Mouse (Mus musculus) forebrain, postnatal 0 days (tissue): ENCODE results near the gene Rtn3. TPM values are rescaled to one million over a fixed set of nuclear protein-coding genes. Genes with fewer than 3 reads are reported as not detected.
A peak's percentile ranks its signal among the peaks of the same experiment; 100 is the strongest.
"Not testable (repeated sequence)": the region's sequence is repeated elsewhere in the genome, so short reads cannot be mapped to it uniquely, and the experiment has no call there.

Experiments
- ATAC-seq: fragments of 200-750 bp; cut with Nextera tagmentation; 2 replicates; pipeline ENCODE4 v1.8.0; 2017; ENCODE audit warnings: mild to moderate bottlenecking, moderate library complexity
- DNase-seq: peaks from one replicate; pipeline ENCODE4 v3.0.0-alpha.2; 2015
- H3K27ac ChIP-seq: fragments of 300-500 bp; sonication (generic); 2 replicates; pipeline ENCODE4 v1.5.1; 2014; ENCODE audit warnings: low read depth, mild to moderate bottlenecking, antibody characterized with exemption, low read length, moderate library complexity, mixed read lengths
- H3K27me3 ChIP-seq: fragments of 300-500 bp; sonication (generic); 2 replicates; pipeline ENCODE4 v1.6.1; 2014; ENCODE audit warnings: mild to moderate bottlenecking, low read length, mixed read lengths; ENCODE audit not compliant: insufficient read depth
- H3K36me3 ChIP-seq: fragments of 300-500 bp; sonication (generic); 2 replicates; pipeline ENCODE4 v1.6.1; 2014; ENCODE audit warnings: mild to moderate bottlenecking, moderate library complexity; ENCODE audit not compliant: insufficient read depth
- H3K4me1 ChIP-seq: fragments of 300-500 bp; sonication (generic); 2 replicates; pipeline ENCODE4 v1.6.1; 2014; ENCODE audit warnings: antibody characterized with exemption; ENCODE audit not compliant: insufficient read depth
- H3K4me2 ChIP-seq: fragments of 300-500 bp; sonication (generic); 2 replicates; pipeline ENCODE4 v1.6.1; 2014; ENCODE audit warnings: low read depth, mild to moderate bottlenecking, moderate library complexity
- H3K4me3 ChIP-seq: fragments of 300-500 bp; sonication (generic); 2 replicates; pipeline ENCODE4 v1.5.1; 2014; ENCODE audit warnings: low read depth, low read length, mixed read lengths
- H3K9ac ChIP-seq: fragments of 300-500 bp; sonication (generic); 2 replicates; pipeline ENCODE4 v1.6.1; 2014; ENCODE audit warnings: mild to moderate bottlenecking
- H3K9me3 ChIP-seq: fragments of 300-500 bp; sonication (generic); 2 replicates; pipeline ENCODE4 v1.6.1; 2016; ENCODE audit warnings: low read length
- CTCF ChIP-seq: sonication (generic); IDR thresholded peaks from 2 replicates; pipeline ENCODE4 v1.5.1; 2016; ENCODE audit warnings: antibody characterized with exemption, control low read depth, low read depth
- WGBS: fragments of 180-500 bp; shearing (Covaris S2); extraction: QIAGEN DNeasy Blood & Tissue Kit; methylation state at CpG from one replicate; pipeline ENCODE4 v1.1.7; 2014; 5-methylcytosine and 5-hydroxymethylcytosine counted together
- polyA plus RNA-seq: library from polyadenylated mRNA; unstranded; fragments of >200 nt; fragmentation: Nextera tagmentation; extraction: Ambion mirVana; gene quantifications from 2 replicates; pipeline ENCODE4 v1.2.1, GENCODE M21; 2015
- total RNA-seq: library from RNA; depleted of rRNA; stranded (reverse); fragments of >200 nt; gene quantifications from 2 replicates; pipeline ENCODE4 v1.2.3, GENCODE M21; 2014

The Rtn3 gene
- total and polyA plus RNA-seq, 2 experiments from 2014 or later = 363 to 637 TPM

- H3K9ac ChIP-seq = peak overlapping the region; percentile 94
- H3K27ac ChIP-seq = peak overlapping the region; percentile 99
- H3K4me1 ChIP-seq = peaks cover 30% of the 10 kb centered on the region
- 0 out of 2 replicates have a peak, but pooled peaks cover 8% of the 10 kb centered on the region for H3K36me3 ChIP-seq
- ATAC-seq = peak; percentile 80
- H3K4me2 ChIP-seq = peak overlapping the region; percentile 86
- no peaks in the 10 kb centered on the region for H3K27me3 ChIP-seq
- peak; percentile 87 for TF ChIP-seq CTCF
- no peaks in the 10 kb centered on the region for H3K9me3 ChIP-seq
- WGBS = 2% methylated on average over 47 of the region's 59 CpGs
- peak; percentile 95 for DNase-seq
- H3K4me3 ChIP-seq = peak overlapping the region; percentile 90
These were observed 64.9 kb downstream of the Rtn3 start for GRCm38 (mm10) chr19:7417911-7418849.

DNA sequence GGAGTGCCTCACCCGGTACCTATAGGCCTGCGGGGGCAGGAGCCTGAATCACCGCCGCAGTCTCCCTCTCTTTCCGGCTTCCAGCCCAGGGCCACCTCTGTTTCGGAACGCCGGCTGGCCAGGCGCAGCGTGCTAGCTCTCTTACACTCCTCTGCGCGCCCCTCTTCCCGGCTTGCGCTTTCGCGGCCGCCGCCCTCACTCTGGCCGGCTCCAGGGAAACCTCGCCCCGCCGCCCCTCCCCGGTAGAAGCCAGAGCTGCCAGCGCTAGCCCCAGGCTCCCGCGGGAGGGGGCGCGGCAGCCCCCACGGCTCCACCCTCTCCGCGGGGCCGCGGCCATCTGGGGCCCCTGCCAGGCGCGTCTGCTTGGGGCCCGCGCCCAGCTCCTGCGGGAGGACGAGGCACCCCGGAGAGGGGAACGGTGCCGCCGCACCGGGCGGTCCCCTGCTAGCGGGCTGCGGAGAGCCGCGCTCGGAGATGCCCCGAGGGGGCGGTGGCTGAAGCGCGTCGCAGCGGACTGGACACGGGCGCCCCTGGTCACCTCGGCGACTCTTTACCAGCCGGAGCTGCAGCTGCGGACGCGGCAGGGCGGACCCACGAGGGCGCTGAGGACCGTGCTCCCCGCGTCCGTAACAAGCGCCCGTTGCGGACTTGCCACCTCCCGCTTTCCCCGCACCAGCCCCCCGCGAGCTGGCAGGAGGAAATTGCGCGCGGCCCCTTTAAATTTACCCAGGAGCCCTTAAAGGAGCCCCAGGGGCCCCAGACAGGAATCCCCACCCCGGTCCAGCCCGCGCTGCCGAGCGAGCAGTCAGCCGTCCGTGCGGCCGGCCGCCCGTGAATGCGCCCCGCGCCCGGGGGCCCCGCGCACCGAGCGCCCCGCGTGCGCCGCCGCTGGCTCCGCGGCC, 66.0 kb downstream of the Rtn3 start, which contains the start of gene 2700081O15Rik:
2700081O15Rik (plus strand) TSS at position 792 of the 902 bp plus-strand sequence.
- DNase-seq (peak; percentile 84), ATAC-seq (peak; percentile 46)
- H3K27ac ChIP-seq = peak within 1 kb of the TSS; percentile 99
- H3K27me3 ChIP-seq = no peaks in the 10 kb centered on the region
- H3K36me3 ChIP-seq = 0 out of 2 replicates have a peak, but pooled peaks cover 4% of the 10 kb centered on the region
- under 1% methylated on average over 105 of the region's 107 CpGs for WGBS
- no peak for TF ChIP-seq CTCF
- H3K9me3 ChIP-seq = no peaks in the 10 kb centered on the region
- H3K4me3 ChIP-seq = peak within 1 kb of the TSS; percentile 90
- peak within 1 kb of the TSS; percentile 94 for H3K9ac ChIP-seq
- H3K4me2 ChIP-seq = peak within 1 kb of the TSS; percentile 86
- H3K4me1 ChIP-seq = peaks cover 28% of the 10 kb centered on the region

DNA sequence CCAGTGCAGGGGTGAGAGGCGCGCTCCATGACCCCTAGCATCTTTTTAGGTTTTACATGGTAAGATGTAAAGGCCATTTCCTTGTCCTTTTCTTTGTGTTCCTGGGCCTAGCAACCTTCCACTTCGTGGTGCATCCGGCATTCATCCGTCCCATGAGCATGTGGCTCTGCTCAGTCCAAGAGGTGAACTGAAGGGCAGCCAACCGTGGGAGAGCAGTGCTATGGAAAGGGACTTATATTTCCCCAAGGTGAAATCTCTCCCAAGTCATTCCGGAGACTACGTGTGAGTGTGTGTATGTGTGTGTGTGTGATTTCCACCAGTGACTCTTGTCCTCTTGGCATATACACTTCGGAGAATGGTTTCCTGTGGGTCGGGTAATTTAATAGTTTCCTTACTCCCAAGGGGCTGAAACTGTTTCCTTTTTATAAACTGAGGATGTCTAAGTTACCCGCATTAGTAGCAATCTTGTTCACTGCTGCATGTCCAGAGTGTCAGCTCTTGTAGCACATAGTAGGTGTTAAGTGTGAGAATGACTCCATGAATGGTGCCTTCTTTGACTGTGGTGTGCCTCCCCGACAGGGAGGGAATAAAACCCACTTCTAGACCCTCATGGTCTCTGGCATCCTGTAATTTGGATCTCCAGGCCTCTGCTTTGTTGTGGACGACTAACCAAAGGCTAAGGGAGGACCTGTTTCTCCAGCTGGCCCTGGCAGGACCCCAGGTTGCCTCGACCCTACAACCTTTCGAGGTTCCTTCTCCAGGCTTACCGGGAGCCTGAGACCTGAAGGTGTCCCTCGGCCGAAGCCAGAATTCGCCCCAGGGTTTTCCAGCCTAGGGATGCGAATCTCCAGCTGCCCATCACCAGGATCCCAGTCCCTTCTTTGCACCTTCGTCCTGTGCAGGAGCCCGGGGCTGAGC, 66.9 kb downstream of the Rtn3 start:
- H3K27me3 ChIP-seq = no peaks in the 10 kb centered on the region
- H3K9me3 ChIP-seq = no peaks in the 10 kb centered on the region
- DNase-seq = no peak
- peaks cover 20% of the 10 kb centered on the region for H3K4me1 ChIP-seq
- H3K9ac ChIP-seq = peak overlapping the region; percentile 94
- H3K4me2 ChIP-seq = peak overlapping the region; percentile 86
- H3K36me3 ChIP-seq = 0 out of 2 replicates have a peak, but pooled peaks cover under 1% of the 10 kb centered on the region
- TF ChIP-seq CTCF = no peak
- no peak for ATAC-seq
- WGBS = 35% methylated on average over 22 of the region's 22 CpGs
- H3K27ac ChIP-seq = peak overlapping the region; percentile 99
- H3K4me3 ChIP-seq = peak overlapping the region; percentile 90

DNA sequence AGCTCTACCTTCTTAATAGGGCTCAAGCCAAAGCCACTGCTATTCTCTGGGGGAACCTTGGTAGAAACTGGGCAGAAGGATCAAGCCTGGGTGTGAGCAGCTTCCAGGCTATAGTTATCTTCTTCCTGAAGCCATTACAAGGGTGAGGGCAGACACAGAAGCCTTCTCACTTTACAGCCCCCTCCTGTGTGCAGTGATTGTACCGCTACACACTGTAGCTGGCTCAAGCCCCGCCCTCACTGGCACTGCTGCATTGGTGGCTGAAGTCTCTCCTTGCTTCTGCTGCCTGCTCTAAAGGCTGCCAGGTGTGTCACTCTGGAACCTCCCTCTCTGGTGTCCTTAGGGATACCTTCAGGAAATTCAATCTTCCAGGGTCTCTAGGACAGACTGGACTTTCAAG, 70.7 kb downstream of the Rtn3 start:
- Histone ChIP-seq H3K36me3 (no peaks in the 10 kb centered on the region), H3K4me2 (no peak overlapping the region), H3K27me3 (no peaks in the 10 kb centered on the region), H3K27ac (no peak overlapping the region), H3K9ac (no peak overlapping the region), H3K4me1 (no peaks in the 10 kb centered on the region; the same call in 1 of the 2 replicates), H3K9me3 (no peaks in the 10 kb centered on the region), H3K4me3 (no peak overlapping the region)
- ATAC-seq (no peak), DNase-seq (no peak)
- WGBS = 53% methylated on average over 2 of the region's 2 CpGs
- no peak for TF ChIP-seq CTCF

- DNase-seq (no peak), ATAC-seq (no peak)
- H3K4me2 ChIP-seq = no peak overlapping the region
- no peak overlapping the region for H3K27ac ChIP-seq
- TF ChIP-seq CTCF = no peak
- H3K9ac ChIP-seq = no peak overlapping the region
- H3K9me3 ChIP-seq = no peaks in the 10 kb centered on the region
- no peaks in the 10 kb centered on the region for H3K27me3 ChIP-seq
- WGBS = 58% methylated on average over 9 of the region's 9 CpGs
- no peak overlapping the region for H3K4me3 ChIP-seq
- H3K36me3 ChIP-seq = no peaks in the 10 kb centered on the region
- H3K4me1 ChIP-seq = no peaks in the 10 kb centered on the region
These were observed 78.4 kb downstream of the Rtn3 start for GRCm38 (mm10) chr19:7404623-7405229.

DNA sequence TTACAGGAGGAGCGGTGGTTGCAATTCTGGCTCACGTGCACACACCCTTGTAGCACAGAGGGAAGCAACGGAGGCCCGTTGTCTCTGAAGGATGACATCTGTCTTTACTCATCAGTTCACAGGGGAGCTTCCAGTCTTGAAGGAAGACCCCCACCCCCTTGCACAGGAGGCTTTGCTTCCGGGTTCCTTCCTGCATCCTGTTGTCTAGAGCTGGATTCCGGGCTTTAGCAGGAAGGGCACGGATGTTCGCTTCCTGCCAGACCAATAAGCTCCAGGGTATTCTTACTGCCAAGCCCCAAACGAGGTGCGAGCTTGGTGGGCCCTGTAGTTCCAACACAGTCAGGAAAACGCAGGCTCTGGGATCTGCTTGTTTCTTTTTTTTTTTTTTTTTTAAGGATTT, 82.4 kb downstream of the Rtn3 start:
- no peak overlapping the region for H3K4me3 ChIP-seq
- H3K27me3 ChIP-seq = no peaks in the 10 kb centered on the region
- no peak overlapping the region for H3K27ac ChIP-seq
- WGBS = 80% methylated on average over 11 of the region's 11 CpGs
- no peaks in the 10 kb centered on the region for H3K4me1 ChIP-seq
- H3K36me3 ChIP-seq = no peaks in the 10 kb centered on the region
- no peak overlapping the region for H3K9ac ChIP-seq
- TF ChIP-seq CTCF = no peak
- ATAC-seq (no peak), DNase-seq (no peak)
- no peak overlapping the region for H3K4me2 ChIP-seq
- no peaks in the 10 kb centered on the region for H3K9me3 ChIP-seq

- not testable (repeated sequence) for H3K4me3 ChIP-seq, H3K36me3 ChIP-seq, H3K4me2 ChIP-seq, H3K27me3 ChIP-seq, ATAC-seq, H3K27ac ChIP-seq, H3K9ac ChIP-seq, DNase-seq, H3K4me1 ChIP-seq, H3K9me3 ChIP-seq
- 46% methylated on average over 24 of the region's 24 CpGs for WGBS
These were observed 84.2 kb downstream of the Rtn3 start for GRCm38 (mm10) chr19:7398898-7399297.
